Mouse (Mus musculus): Measurements from ENCODE around the gene Ighmbp2.

- TF ChIP-seq CTCF (IDR thresholded peaks at IDR 0.05; ENCODE audit: extremely low read depth, insufficient read depth, low read length) = no peak
- no peak for TF ChIP-seq POLR2A (IDR thresholded peaks at IDR 0.05; ENCODE audit: extremely low read depth, insufficient read depth, low read length)
These were observed 10.2 kb upstream of the Ighmbp2 start for GRCm38 (mm10) chr19:3292993-3293392.
